Mouse (Mus musculus) right cerebral cortex, postnatal 4 days (tissue): ENCODE data around the gene Tbata.

Experiments
- DNase-seq: peaks from one replicate; pipeline ENCODE4 v3.0.0-alpha.2; 2022

Tbata gene

DNA sequence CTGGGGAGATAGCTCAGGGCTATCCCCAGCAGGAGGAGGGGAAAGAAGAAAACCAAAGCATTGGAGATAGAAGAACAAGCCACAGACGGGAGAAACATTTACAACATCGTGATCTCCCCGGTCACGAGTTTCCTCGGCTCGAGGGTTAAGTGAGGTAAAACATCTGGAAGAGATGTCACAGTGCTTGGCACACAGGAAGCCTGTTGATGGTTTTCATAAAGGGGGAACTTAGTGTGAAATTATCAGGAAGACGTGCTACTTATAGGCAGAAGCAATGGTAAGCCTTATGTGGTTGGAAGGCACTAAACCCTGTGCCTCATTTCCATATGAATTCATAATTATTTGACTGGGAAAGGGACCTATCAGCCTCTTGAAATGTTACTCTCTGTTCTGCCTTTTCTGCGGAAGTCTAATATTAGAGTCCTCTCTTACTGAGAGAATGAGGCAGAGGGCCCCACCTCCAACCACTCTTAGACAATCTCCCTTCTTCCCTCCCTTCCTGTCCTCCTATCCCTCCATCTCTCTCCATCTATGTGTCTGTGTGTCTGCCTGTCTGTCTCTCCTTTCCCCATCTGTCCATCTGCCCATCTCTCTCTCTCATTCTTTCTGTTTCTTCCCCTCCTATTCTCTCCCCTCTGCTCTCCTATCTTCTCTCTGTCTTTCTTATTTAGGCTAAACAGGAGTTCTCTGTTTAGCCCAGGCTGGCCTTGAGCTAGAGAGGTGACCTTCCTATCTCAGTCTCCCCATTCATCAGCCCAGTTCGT, 4.2 kb upstream of the Tbata start:
- DNase-seq: no peak

DNA sequence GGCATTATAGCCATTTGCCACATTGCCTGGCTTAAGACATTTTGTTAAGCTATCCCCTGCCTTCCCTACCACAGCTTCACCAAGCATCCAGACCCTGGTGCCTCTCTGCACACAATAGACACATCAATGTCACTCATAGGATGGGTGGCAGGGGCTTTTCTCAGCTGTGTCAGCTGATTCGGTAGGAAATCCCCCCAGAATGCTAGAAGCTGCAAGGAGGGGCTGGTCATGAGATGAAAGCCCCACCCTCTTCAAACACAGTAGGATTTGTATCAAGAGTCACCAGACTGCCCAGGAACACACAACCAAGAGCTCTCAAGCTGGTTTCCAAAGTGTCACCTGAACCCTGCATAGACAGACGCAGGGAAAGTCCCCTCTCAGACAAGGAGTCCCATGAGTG, 3.4 kb upstream of the Tbata start:
- DNase-seq: no peak

DNA sequence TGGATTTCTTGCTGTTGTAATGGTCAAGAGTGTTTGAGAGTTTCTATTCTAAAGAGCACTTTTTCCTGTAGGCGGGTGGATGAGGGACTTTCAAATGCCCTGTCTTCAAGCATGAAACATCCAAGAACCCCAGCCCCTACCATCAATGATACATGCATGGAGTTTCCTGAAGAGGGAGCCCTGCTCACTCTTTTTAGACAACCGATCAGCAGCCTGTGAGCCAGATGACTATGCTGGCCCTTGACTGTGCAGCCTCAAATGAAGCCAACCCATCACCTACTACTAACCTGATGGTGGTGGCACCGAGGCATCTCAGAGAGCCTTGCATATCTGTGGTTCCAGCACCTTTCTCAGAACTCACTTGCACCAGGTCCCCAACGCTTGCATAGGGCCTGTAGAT, 742 bp downstream of the Tbata start:
- DNase-seq: no peak

- DNase-seq: no peak
These were observed 3.1 kb downstream of the Tbata start for GRCm38 (mm10) chr10:61174711-61175441.

- no peak for DNase-seq
These were observed 3.9 kb downstream of the Tbata start for GRCm38 (mm10) chr10:61175442-61176204.

DNA sequence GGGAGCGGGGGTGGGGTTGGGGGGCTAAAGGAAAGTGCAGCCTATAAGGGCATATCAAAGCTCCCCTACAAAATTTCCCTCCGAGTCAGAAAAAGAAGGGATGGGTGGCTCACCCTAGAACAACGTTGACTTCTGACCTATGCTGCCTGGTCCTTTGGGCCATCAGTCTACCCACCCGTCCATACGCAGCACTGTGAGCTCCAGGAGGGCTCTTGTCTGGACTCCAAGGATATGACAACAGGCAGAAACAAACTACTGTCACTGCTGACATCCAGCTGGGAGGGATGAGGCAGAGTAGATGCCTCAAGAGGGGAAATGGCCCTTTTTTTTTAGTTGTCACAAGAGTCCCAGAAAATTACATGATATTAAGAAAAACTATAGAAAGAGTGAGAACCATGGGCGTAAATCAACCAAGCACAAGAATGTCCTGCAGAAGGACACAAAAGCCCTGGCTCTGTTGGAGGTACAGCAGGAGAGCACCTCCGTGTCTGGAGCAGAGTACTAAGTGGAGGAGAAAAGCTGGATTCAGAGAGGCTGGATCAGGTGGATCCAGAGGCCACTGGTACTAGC, 4.6 kb downstream of the Tbata start:
- no peak for DNase-seq

- DNase-seq: no peak
These were observed 6.0 kb downstream of the Tbata start for GRCm38 (mm10) chr10:61177751-61178150.

- no peak for DNase-seq
These were observed 6.9 kb downstream of the Tbata start for GRCm38 (mm10) chr10:61178687-61179086.

- DNase-seq: no peak
These were observed 8.2 kb downstream of the Tbata start for GRCm38 (mm10) chr10:61179927-61180326.

DNA sequence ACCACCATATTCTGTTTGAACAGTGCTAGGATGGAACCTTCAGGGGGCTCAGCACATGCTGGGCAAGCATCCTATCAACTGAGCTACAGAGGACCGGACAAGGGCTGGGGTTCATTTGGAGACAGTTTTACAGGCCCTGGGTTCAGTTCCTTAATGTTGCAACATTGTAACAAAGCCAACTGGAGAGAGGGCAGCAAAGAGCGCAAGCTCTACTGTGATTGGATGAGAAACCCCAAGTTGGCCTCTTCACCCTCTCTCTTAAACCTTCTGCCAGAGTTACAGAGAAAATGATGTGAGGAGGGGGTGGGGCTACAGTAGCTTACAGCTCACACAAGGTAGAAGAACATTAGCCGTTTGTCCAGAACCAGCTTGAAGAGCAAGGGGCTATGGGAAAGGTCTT, 15.2 kb downstream of the Tbata start:
- DNase-seq: no peak

DNA sequence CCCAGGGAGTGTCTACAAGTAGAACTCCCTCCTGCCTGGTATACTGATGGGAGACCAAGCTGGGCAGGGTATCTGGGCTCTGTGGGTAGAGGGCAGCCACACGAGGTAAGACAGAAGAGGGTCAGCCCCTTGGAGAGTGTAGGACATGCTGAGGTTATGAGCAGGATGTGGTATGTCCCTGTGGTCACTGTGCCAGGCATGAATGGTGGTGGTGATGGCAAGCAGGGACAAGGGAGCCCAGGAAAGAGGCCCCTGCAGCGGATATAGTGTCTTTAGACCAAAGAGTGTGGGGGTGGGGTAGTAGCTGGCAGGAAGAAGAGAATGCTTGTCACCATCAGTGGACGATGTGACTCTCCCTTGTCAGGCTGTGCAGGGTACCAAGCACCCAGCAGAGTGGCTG, 16.3 kb downstream of the Tbata start:
- DNase-seq: no peak

GRCm38 (mm10) chr10:61194611-61195010, 22.9 kb downstream of the Tbata start:
- no peak for DNase-seq

DNA sequence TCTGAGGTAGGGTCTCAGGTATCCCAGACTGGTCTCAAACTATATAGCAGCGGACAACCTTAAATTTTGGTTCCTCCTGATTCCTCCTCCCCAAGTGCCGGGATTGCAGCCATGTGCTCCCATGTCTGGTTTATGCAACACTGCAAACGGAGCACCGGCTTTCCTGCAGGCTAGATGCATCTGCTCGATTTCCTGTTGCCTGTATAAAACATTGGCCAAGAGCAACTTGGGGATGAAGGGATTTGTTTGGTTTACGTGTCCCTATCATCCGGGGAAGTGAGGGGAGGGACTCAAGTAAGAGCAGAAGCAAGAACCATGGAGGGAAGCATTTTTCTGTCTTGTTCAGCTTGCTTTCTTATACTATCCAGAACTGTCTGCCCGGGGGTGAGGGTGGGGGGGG, 23.5 kb downstream of the Tbata start:
- DNase-seq: no peak

DNA sequence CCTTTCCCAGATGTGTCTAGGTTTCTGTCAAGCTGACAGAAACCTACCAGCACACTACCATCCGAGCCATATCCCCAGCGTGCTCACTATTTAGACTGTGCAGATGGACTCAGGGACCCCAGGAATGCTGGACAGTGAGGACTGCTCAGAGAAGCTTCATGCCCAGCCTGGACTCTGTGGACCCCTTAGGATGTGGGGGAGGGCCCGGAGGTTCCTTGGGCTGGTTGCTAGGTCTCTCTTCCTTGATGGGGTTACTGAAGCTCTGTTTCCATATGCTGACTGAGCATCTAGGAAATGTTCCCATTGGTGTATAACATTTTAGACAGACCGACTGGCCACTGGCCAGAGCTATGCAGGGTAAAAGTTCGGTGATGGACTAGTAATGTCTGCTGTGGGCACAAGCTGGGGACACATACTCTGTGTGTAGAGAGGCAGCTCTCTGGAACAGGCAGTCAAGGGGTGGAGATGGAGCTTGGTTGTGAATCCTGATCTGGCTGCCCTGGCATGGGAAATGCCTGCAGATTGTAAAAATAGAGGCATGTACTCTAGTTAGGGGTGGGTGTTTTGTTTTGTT, 24.1 kb downstream of the Tbata start:
- DNase-seq: no peak

DNA sequence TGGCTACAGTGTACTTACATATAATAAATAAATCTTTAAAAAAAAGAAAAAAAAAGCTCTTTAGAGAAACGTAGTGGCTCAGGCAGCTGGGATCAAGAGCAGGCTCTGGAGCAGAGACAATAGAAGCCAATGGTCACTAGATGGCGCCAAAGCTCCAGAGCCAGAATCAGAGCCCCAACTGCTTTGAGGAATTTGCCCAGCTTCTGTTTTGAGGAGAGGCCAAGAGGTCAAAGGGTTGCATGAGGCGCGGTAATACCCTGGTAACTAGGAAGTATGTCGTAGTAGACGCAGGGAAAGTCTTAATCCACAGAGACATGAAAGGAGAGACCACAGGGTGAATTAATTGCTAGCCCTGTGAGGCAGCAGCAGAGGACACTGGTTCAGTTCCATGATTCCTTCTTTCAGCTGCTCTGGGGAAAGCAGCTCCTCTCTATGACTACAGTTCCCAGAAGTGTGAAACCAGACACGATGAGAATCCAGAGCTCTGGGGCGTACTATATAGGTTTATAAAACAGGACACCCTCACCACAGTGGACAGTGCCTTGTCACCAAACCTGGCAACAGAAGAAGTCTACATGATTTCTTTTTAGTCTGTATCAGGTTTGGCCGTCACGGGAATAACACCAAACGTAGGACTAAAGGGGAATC, 27.9 kb downstream of the Tbata start:
- DNase-seq: peak; percentile 78

DNA sequence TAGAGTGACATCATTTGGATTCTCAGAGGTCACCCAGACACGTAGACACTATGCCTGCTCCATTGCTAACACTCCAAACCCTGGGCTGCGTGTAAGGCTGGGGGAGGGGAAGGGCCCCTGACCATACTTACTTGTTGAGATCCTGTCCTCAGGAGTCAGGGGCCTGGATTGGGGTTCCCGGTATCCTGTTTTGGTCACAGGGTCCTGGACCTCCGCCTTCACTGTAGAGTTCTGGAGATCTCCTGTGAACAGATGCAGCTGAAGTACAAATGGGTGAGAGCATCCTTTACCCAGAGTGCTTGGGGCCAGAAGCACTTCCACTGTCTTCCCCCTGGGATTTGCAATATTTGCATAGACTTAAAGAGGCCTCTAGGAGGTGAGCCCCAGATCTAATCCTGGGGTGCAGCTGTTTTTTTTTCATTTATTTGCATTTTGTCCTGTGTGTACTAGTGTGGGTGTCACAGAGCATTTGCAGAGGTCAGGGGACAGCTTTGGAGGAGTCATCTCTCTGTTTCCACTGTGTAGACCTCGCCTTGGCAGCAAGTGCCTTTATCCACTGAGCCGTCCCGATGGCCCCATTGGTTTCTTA, 28.6 kb downstream of the Tbata start:
- no peak for DNase-seq

- DNase-seq: no peak
These were observed 29.2 kb downstream of the Tbata start for GRCm38 (mm10) chr10:61200998-61201397.

DNA sequence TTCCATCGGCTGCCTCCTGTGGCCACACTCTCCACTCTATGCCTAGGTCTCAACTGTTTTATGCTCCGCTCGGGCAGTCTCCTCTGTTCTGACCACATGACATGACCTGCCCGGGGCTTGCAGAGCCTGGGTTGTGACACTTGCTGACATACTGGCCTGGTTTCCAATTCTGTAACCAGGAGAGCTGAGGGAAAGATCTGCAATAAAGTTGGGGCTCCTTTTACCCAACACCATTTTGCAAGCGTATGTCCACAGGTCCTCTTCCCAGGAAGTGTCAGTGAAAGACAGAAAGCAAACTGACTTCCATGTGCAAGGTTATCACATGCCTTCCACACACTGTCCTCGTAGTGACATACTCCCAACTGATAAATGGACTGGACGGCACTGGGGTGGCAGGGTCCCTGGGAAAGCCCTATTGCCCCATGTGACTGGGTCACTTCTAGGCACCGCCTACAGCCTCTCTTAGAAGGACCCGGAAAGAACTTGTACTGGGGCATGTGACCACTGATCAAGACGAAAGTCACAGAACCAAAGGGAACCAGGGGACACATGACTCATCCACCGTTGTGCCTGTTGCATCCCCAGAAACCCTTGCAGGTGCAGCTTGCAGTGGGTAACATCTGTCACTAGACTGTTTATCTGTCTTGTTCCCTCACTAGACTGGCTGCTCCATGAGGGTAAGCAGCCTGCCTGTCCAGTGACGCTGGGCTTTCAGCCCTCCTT, 30.0 kb downstream of the Tbata start:
- DNase-seq: no peak

DNA sequence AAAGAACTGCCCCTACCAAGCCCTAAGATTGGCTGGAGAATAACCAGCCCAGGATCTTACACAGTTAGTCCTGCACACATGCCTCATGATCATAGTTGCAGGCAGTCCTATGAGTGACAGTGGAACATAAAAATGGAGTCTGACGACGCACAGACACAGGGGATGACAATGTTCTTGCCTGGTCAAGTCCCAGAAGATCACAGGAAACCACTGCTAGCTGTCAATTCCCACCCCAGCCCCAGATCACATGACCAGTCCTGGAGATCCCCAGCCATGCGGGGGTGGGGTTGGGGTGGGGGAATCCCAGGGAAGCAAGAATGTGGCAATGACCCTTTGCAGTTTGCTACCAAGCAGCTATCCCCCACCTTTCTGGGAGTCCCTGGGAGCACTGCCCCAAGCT, 32.2 kb downstream of the Tbata start:
- DNase-seq: no peak

DNA sequence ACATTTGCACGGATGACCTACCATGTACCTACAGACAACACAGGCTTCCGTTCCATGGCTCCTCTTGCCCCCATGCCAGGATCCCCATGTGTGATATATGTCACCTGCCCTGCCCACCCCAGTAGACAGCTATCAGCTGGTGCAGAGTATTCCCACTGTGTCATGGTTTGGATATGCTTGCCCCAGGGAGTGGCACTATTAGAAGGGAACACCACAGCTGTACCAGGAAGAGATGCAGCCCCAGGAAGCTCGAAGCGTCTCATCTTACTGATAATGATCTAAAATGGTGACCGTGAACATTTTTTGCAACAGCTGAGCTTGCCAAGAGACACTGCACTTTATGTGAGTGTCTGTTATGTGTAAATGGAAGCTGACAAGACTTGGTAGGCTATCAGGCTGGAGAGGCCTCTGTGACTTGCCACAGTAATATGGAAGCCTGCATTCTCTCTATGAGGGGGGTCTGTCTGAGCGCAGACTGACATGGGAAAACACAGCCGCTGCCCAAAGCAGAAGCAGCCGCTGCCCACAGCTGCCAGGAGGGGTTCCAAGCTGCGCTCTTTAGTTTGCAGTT, 36.4 kb downstream of the Tbata start:
- DNase-seq: no peak

DNA sequence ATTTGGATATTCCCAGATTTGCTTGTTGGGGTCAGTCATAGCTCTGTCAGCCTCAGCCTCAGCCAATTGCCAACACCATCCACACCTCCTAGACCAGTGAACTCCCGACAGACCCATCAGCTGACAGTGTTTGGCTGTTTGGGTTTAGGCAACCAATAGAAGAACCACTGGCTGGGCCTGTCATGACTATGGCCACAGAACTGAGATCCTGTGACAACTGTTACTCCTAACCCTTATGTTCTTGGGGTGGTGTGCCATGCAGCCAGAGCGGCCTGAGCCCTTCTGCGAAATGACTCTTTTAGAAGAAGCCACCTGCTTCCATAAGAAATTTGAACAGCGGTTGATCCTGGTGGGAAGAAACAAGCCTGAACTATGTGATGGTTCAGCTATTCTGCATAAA, 39.4 kb downstream of the Tbata start:
- no peak for DNase-seq
